Mouse (Mus musculus): ENCODE measurements around the gene Fbln1.
"Not testable (repeated sequence)": the region's sequence is repeated elsewhere in the genome, so short reads cannot be mapped to it uniquely, and the experiment has no call there.

Gene Fbln1

DNA sequence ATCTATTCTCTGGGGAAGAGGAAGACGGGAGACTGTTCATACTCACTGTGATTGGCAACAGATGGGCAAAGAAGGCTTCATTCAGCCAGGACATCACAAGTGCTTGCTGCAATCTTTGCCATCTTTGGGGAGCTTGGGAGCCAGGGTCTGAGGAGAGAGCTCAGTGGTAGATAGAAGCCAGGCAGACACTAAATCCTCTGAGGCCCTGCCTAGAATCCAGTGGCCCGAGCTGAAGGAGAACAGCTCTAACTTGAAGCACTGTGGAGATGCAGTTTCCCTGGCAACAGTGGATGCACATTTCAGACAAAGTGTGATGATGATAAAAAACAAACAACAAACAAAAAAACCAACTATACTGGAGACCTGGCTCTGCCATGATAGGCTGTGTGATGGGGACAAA lies 90.2 kb downstream of the Fbln1 start:
- DNase-seq: no peak

DNA sequence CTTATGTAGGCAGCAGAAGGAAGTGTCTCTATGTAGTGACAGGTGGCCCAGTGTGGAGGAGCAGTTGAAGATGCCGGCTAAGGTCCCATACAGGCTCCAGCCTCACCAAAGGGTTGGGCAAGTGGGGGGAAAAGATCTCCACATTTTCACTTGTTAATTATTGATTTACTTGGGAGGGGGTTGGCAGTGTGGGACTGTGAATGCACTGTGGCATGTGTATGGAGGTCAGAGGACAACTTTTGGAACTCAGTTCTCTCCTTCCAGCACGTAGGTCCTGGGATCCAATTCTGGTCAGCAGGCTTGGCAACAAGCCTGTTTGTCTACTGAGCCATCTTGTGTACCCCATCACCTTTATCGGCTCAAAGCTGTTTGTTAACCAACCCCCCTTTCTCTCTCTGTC lies 90.8 kb downstream of the Fbln1 start:
- no peak for DNase-seq

DNA sequence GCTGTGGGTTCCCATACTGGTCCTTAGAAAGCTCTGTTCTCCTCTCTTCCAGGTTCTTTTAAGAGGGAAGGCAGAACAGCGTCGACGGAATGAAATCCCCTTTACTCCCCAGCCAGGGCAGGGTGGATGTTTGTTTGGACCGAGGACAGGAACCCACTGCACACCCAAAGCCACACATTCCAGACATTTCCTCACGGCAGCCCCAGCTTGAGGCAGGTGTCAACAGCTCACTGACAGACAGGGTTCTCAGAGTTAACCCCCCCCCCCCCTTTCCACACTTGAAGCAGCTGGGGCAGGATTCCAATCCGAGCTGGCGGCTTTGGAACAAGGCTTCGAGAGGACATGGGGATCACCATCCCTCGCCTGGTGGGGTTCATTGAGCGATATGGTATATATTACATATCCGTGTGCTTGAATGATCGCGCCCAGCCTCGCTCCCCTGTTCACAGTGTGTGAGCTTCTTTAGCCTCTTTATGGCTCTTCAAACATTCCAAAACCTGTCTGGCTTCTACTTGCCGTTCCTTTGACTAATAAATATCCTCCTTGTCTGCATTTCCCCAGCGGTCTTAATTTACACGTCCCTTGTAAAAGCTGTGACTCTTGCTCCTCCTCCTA lies 92.5 kb downstream of the Fbln1 start:
- no peak for DNase-seq

DNA sequence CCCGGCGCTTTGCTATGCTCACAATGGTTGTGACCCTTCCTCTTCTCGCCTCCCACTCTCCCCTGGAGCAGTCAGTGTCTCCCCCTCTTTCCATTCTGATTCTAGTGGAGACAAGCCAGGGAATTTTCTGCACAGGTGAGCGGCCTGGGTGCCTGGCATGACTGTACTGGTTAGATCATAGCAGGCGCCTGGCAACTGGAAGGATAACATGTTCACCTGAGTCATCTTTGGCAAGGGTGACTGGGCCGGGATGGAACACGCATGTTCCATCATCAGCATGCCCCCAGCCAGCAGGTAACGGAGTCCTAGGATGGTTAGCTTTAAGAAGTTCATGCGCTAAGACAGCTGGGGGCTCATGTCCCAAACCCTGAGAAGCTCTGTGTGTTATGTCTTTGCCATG lies 93.2 kb downstream of the Fbln1 start:
- DNase-seq: no peak

DNA sequence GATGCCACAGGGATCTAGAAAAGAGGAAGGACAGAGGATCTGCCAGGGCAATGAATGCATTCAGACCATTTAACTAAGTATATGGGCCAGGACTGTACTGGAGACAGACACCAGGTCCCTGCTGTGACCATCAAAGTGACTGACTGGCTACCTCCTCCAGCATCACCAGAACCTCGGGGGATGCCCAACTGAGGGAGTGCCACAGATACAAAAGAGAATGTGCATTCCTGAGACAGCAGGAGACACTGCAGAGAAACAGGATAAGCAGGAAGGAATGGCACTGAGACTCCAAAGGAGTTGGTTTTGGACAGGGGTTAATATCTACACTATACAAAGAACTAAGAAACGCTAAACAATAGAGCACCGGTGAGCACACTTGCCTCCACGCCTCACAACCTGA lies 97.5 kb downstream of the Fbln1 start:
- DNase-seq: no peak

DNA sequence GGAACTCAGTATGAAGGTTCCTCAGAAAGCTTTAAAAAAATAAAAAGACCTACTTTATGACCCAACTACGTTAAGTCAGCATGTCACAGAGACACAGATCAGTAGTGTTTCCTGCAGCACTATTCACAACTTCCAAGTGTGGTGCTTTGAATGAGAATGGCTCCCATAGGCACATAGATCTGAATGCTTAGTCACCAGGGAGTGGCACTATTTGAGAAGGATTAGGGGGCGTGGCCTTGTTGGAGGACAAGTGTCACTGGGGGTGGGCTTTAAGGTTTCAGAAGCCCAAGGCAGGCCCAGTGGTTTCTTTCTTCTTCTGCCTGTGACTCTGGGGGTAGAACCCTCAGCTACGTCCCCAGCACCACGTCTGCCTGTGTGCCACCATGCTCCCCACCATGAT lies 98.2 kb downstream of the Fbln1 start:
- DNase-seq: no peak

DNA sequence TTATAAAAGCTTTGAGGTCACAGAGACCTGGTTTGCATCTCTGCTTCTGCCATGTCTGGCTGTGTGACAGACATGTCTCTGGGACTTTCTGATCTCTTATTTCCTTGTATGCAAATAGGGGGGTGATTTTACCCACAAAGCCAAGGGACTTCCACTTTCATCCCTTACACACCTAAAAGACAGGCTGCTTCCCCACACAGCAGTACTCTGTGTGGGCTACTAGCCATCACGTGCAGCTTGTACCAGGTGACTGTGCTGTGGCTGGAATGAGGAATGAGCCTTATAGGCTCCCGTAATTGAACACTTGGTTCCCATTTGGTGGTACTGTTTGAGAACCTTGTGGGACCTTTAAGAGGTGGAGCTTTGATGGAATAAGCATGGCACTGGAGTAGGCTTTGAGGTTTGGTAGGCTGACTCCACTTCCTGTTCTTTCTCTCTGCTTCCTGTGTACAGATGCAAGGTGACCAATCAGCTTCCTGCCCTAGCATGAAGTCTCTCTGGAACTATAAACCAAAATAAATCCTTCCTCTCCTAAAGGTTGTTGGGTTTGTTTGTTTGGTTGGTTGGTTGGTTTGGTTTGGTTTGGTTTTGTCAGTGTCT lies 101.4 kb downstream of the Fbln1 start:
- no peak for DNase-seq

DNA sequence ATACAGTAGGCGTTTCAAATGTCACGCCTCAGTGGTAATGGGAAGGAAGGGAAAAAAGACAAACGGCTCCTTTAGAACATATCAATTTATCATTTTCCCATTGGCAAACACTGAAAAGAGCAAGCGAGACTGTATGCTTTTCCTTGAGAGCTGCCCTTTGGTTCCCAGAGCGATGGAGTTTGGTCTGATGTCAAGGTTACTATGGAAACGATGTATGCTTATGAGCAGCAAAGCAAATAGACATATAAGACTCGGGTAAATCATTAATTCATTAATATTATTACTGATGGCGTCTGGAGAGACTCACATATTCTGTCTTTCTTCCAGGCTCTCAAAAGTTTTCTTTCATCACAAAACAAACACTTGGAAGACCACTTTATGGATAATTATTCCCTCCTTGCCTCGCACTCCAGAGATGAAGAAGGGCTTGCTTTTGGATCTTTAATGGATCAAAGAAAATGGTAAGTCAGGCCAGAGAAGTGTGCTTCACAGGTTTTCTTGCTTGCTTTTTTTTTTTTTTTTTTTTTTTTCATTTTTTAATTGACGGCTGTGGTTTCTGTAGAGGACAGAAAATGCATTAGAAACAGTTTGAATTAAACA lies 105.4 kb downstream of the Fbln1 start:
- no peak for DNase-seq

DNA sequence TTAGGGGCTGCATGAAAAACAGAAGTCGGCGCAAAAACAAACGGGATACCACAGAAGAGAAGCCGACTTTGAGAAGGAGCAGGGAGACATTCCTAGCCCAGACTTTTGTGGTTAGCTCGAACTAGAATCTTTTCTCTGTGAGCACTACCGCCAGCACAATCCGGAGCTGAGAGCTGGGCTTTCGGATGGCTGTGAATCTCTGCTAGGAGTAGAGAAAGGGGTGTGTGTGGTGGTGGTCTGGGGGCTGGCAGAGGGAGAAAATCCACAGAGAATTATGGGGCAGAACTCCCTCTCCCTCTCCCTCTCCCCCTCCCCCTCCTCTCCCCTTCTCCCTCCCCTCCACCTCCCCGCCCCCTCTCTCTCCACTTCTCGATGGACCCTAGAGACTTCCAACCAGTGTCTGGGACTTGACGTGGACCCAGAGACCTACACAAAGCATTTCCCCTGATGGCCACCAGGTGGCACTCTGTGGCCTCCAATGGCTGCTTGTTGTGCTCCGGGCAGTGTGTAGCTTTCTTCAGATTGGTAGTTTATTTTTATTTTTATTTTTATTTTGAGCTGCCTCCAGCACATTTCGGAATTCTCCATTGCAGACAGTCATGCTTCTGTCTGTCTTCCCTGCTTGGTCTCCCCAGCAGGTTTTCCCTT lies 109.8 kb downstream of the Fbln1 start:
- peak; percentile 77 for DNase-seq

DNA sequence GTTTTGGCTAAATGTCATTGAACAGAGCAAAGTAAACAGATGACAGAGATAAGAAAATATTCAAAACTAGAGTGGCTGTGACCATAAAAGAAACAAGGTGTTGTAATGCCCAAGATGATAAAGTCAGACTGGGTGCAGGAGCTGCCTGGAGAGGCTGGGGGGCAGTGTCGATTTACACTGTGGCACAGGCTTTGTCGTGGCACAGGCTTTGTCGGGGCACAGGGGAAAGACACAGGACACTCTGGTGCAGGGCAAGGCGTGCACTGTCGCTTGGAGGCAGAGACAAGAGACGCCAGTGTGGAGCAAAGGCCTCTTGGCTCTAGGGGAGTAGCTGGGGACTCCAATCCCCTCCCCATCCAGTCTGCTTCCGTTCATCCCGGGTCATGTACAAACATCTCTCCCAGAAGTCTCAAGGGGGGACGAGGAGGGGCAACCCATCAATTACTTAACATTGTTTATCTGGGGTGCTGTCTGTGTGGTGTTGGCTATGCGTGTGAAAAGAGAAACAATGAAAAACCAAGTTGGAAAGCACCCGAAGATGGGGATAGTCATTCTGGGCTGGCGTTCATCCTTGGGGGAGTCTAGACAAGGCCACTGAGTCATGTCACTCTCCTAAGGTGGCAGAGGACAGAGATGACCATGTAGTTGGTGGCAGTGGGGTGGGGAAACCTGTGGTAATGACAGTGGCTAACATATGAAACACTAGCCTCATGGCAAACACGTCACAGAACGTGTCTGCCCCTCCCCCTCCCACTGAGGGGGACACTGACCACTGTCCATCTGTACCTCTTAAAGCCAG lies 110.8 kb downstream of the Fbln1 start:
- DNase-seq: no peak

DNA sequence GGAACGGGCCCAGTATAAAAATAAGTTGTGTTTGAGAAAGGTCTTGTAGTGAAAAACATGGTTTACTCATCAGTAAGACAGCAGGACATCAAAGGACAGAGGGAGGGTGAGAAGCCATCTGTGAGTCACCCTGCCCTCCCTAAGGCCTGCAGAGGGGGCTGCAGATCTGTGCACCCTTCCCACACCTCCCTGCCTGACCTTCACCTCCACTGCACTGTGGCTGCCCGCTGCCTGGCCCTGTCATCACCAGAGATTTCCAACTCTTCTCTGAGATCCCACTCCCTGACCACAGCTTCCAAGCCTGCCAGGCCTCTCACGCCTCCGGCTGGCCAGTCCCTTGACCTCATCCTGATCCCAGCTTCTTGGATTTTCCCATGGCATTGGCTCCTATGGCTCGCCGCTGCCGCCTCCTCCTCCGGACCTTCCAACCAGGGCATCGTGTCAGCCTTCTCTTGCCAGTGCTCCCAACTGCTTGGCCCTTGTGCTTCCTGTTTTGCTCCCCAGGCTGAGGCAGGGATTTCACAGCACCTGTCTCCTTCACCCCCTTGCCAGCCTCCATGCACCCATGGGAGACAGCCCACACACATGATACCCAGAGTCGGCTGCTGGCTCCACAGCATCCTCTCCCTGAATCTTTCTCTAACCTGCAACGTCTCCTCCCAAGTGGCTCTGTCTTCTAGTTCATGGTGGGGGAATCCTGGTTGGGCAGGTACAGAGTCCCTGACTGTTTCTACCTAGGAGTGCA lies 114.3 kb downstream of the Fbln1 start:
- no peak for DNase-seq

DNA sequence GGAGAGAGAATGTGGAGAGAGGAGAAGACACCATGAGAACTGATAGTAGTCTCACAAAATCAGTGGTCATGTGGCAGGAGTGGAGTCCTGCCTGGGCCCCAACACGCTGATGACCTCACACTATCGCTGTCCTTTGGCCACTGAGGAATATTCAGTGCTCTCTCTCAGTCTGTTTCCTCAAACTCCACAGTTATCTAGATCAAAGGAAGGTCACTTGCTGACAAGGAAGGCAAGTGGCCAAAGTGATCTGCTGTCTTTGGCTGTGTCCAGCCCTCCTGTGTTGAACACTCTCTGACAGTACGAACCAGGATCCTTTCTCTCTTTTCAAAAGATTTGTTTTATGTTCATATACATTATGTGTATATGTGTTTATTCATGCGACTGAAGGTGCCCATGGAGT lies 117.5 kb downstream of the Fbln1 start:
- DNase-seq: no peak

DNA sequence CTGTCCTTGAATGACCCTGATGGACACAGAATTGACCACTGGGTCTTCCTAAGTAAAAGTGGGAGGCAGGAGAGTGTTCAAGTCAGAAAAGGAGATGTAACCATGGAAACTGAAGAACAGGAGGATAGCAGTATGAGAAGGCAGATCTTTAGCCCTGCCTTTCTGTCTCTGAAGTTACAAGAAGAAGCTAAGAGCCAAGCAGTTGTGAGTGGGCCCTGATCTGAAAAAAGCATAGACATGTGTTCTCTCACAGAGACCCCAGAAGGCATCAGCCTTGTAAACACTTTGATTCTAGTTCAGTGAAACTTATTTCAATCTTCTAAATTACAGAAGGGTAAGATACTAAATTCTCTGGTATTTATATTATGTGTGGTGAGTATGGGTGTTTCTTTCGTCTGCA lies 118.7 kb downstream of the Fbln1 start:
- DNase-seq: peak; percentile 31

DNA sequence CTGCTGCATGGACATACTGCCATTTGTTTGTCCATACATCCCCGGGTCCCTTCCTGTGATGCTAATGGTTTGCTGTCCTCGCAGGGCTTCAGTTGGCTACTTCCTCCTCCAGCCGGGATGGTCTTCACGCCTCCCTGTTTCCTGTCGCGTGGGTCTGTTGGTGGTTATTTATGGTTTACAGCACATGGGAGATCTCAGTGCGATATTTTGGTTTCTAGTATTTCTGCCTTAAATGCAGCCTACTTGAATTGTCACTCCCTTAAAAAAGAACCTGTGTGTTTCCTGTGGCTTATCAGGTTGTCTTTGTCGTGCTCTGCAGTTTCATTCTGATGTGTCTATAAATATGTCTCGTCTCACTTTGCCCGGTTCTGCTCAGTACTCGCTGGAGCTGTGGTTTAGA lies 122.1 kb downstream of the Fbln1 start:
- DNase-seq: peak; percentile 59

DNA sequence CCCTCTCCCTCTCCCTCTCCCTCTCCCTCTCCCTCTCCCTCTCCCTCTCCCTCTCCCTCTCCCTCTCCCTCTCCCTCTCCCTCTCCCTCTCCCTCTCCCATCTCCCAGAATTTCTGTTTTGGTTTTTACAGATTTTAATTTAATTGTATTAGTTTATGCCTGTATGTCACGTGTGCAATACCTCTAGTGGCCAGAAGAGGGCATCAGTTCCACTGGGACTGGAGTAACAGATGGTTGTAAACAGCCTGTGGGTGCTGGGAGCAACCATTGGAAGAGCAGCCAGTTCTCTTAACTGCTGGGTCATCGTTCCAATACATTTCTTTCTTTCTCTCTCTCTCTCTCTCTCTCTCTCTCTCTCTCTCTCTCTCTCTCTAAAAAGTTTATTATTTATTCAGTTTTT lies 122.7 kb downstream of the Fbln1 start:
- DNase-seq: not testable (repeated sequence)

DNA sequence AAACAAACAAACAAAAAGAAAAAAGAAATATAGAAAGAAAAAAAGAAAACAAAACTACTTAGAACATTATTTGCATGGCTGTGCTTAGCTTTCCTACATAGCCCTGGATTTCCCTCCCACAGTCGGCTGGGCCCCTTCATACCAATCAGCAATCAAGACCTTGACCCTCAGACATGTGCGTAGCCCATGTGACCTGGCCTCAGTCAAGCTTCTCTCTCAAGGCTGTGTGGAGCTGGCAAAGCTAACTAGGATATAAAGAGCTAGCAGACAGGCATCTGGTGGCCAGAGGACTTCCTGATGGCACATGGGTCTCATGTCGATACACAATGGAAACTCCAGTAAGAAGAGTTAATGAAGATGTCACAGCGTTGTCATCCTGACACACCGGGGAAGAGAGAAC lies 123.3 kb downstream of the Fbln1 start:
- no peak for DNase-seq

DNA sequence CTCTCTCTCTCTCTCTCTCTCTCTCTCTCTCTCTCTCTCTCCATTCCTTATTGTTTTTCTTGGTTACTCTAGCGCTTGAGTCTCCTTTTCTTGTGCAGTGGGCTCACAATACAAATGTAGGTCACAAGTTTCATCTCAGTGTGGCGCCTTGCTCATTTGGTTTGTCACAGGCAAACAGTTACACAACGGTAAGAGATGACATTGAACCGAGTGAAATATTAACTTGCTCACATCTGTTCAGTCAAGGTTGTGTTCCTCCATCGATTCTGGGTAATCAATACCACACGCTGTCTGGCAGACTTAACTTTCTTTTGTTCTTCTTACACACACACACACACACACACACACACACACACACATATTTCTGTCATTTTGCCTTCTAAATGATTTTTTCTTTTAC lies 124.3 kb downstream of the Fbln1 start:
- no peak for DNase-seq

DNA sequence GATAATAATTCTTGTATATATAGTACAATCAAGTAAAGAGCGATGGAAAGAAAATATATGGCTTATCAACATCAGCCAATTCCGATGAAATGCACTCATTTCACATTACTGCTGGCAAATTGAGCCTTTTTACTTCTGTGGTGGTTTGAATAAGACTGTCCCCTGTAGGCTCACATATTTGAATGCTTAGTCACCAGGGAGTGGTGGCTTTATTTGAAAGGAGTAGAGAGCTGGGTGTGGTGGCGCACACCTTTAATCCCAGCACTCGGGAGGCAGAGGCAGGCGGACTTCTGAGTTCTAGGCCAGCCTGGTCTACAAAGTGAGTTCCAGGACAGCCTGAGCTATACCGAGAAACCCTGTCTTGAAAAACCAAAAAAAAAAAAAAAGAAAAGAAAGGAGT lies 127.8 kb downstream of the Fbln1 start:
- not testable (repeated sequence) for DNase-seq

DNA sequence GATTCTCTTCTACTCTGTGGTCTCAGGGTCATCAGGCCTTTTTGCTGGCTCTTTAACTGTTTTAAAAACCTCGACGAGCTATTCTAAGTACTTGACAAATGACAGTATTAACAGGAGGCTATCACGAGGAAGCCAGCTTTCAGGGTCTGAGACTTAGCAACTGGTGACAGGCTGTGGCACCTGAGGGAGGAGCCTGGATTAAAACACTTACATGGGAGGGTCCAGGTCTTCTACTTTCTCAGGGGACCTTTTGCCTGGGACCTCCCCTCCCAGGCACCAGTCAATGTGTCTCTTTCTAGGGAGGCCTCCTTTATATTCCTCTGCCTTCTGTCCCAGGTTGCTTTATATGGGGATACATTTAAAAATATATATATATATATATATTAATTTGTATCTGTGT lies 128.5 kb downstream of the Fbln1 start:
- no peak for DNase-seq

DNA sequence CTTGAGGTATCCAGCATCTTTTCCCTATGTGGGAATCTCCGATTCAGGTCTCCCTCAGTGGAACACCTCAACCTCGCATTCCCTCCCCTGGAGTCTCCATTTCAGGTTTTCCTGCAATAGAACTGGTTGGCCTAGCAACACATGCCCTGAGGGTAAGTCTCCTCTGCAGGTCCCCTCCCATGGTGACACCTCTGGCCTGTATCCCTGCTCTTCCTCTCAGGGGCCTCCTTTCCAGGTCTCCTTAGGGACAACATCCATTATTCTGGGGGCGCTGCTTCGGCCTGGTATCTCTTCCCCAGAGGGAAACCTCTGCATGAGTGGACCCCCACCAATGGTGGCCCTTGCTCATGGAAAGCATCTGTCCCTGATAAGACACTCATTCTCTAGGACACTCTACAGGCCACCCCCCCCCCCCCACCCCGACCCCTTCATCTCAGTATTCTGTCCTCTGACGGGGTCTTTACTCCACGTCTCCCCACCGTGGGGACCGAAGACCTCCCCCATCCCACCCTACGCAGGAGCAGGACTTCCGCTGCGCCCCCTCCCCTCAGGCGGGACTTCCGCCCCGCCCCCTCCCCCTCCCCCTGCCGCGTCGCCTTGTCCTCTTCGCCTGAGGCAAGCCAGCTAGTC lies 130.0 kb downstream of the Fbln1 start, which contains the start of gene Atxn10:
Atxn10 (plus strand) TSS at position 575 of the 630 bp plus-strand sequence.
- no peak for DNase-seq

Measured in layer of hippocampus, adult 9-11 months (tissue).